Mouse (Mus musculus): ENCODE data around the gene Zfp82.
A peak's percentile ranks its signal among the peaks of the same experiment; 100 is the strongest.

GRCm38 (mm10) chr7:30012956-30013363, 59.7 kb downstream of the Zfp82 start:
- TF ChIP-seq CTCF (IDR thresholded peaks at IDR 0.05; ENCODE audit: insufficient read depth, low read length) (0 out of 2 replicates have a peak, but pooled peaks have one; percentile 9), POLR2A (IDR thresholded peaks at IDR 0.05; ENCODE audit: borderline replicate concordance, extremely low read depth, low read depth, low read length) (no peak)
